Mouse (Mus musculus): ENCODE measurements at regions not wholly inside any gene's neighbourhood (a gene's known extent, or its start where the extent isn't known, plus 50 kb on each side); places are given as distances from the start of the nearest gene placed in this dataset.

DNA sequence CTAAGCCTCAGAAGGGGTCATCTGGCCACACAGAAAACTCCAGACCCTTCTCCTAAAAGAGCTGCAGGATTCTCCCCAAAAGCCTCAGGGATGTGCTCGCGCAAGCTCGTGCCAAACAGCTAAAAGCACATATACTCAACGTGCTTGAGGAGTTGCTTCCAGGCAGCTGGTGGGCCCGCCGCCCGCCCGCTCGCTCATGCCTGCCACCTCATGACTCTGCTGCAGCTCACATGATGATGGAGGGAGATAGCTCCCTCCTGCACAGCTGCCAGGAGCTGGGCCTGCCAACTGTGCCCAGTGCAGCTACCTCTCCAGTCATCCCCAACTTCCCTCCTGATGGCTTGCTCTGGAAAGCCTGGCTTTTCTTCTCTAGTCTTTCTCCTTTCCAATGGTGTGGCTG is 87.2 kb downstream of the Gm26897 start:
- TF ChIP-seq CTCF (IDR thresholded peaks at IDR 0.05; ENCODE audit: low read depth) = no peak
- no peak for TF ChIP-seq EP300 (optimal IDR thresholded peaks at IDR 0.05)

Data from stomach, postnatal 0 days (tissue).